Mouse (Mus musculus): ENCODE measurements around the gene Nfx1. TPM values are rescaled to one million over a fixed set of nuclear protein-coding genes. Genes with fewer than 3 reads are reported as not detected.

The Nfx1 gene
- polyA plus RNA-seq, 1 experiment from 2014 or later: 70.5 TPM

- peaks cover 23% of the 10 kb centered on the region for H3K36me3 ChIP-seq (ENCODE audit: control insufficient read depth, insufficient read depth, low read length)
- WGBS: 97% methylated on average over 5 of the region's 5 CpGs
Observed at GRCm38 (mm10) chr4:40943651-40944050, 27.1 kb upstream of the Nfx1 start.

GRCm38 (mm10) chr4:40946516-40947121, 24.1 kb upstream of the Nfx1 start:
- peaks cover 3% of the 10 kb centered on the region; the same call in 1 of the 2 replicates for H3K36me3 ChIP-seq (ENCODE audit: control insufficient read depth, insufficient read depth, low read length)
- H3K4me3 ChIP-seq (ENCODE audit: low read length): peak overlapping the region; percentile 91
- H3K4me2 ChIP-seq (ENCODE audit: low read depth, low read length): peak overlapping the region; percentile 76
- H3K4me1 ChIP-seq (ENCODE audit: control insufficient read depth, insufficient read depth, low read length): peaks cover 16% of the 10 kb centered on the region
- peak overlapping the region; percentile 91 for H3K9ac ChIP-seq (ENCODE audit: low read depth, low read length)
- H3K9me3 ChIP-seq (ENCODE audit: control insufficient read depth, low read length): no peaks in the 10 kb centered on the region
- H3K27me3 ChIP-seq (replicated peaks; ENCODE audit: control insufficient read depth, insufficient read depth, low read length): no peaks in the 10 kb centered on the region
- no peak overlapping the region for H3K27ac ChIP-seq (ENCODE audit: low read length)
- ATAC-seq: no peak
- WGBS: 74% methylated on average over 7 of the region's 7 CpGs

More at GRCm38 (mm10) chr4:40943651-40944050, 27.1 kb upstream of the Nfx1 start:
- Histone ChIP-seq H3K27ac (ENCODE audit: low read length) (no peak overlapping the region), H3K4me3 (ENCODE audit: low read length) (no peak overlapping the region), H3K4me2 (ENCODE audit: low read depth, low read length) (no peak overlapping the region), H3K9me3 (ENCODE audit: control insufficient read depth, low read length) (no peaks in the 10 kb centered on the region), H3K9ac (ENCODE audit: low read depth, low read length) (no peak overlapping the region), H3K27me3 (replicated peaks; ENCODE audit: control insufficient read depth, insufficient read depth, low read length) (no peaks in the 10 kb centered on the region), H3K4me1 (ENCODE audit: control insufficient read depth, insufficient read depth, low read length) (peaks cover 9% of the 10 kb centered on the region)
- no peak for ATAC-seq

GRCm38 (mm10) chr4:40947565-40948159, 23.0 kb upstream of the Nfx1 start:
- Histone ChIP-seq H3K36me3 (ENCODE audit: control insufficient read depth, insufficient read depth, low read length) (peaks cover 3% of the 10 kb centered on the region; the same call in 1 of the 2 replicates), H3K4me3 (ENCODE audit: low read length) (peak overlapping the region; percentile 91), H3K9ac (ENCODE audit: low read depth, low read length) (peak overlapping the region; percentile 91), H3K9me3 (ENCODE audit: control insufficient read depth, low read length) (no peaks in the 10 kb centered on the region), H3K27me3 (replicated peaks; ENCODE audit: control insufficient read depth, insufficient read depth, low read length) (no peaks in the 10 kb centered on the region), H3K4me1 (ENCODE audit: control insufficient read depth, insufficient read depth, low read length) (peaks cover 16% of the 10 kb centered on the region), H3K4me2 (ENCODE audit: low read depth, low read length) (peak overlapping the region; percentile 76), H3K27ac (ENCODE audit: low read length) (peak overlapping the region; percentile 85)
- WGBS: under 1% methylated on average over 38 of the region's 40 CpGs
- ATAC-seq: peak; percentile 81

- H3K27ac ChIP-seq (ENCODE audit: low read length): peak within 1 kb of the TSS; percentile 85
- H3K4me3 ChIP-seq (ENCODE audit: low read length): peak within 1 kb of the TSS; percentile 91
- peaks cover 3% of the 10 kb centered on the region; the same call in 1 of the 2 replicates for H3K36me3 ChIP-seq (ENCODE audit: control insufficient read depth, insufficient read depth, low read length)
- under 1% methylated on average over 49 of the region's 50 CpGs for WGBS
- peaks cover 16% of the 10 kb centered on the region for H3K4me1 ChIP-seq (ENCODE audit: control insufficient read depth, insufficient read depth, low read length)
- peak; percentile 98 for ATAC-seq
- H3K27me3 ChIP-seq (replicated peaks; ENCODE audit: control insufficient read depth, insufficient read depth, low read length): no peaks in the 10 kb centered on the region
- H3K9ac ChIP-seq (ENCODE audit: low read depth, low read length): peak within 1 kb of the TSS; percentile 91
- no peaks in the 10 kb centered on the region for H3K9me3 ChIP-seq (ENCODE audit: control insufficient read depth, low read length)
- H3K4me2 ChIP-seq (ENCODE audit: low read depth, low read length): peak within 1 kb of the TSS; percentile 82
Observed at GRCm38 (mm10) chr4:40948160-40948708, 22.5 kb upstream of the Nfx1 start, which contains the start of the genes Bag1 and Chmp5. Gene Bag1, minus strand, starts transcription at chr4:40948294. Gene Chmp5, plus strand, starts transcription at chr4:40948407.

GRCm38 (mm10) chr4:40953521-40953920, 17.2 kb upstream of the Nfx1 start:
- H3K4me1 ChIP-seq (ENCODE audit: control insufficient read depth, insufficient read depth, low read length): peaks cover 7% of the 10 kb centered on the region
- H3K9ac ChIP-seq (ENCODE audit: low read depth, low read length): no peak overlapping the region
- ATAC-seq: no peak
- no peaks in the 10 kb centered on the region for H3K27me3 ChIP-seq (replicated peaks; ENCODE audit: control insufficient read depth, insufficient read depth, low read length)
- H3K9me3 ChIP-seq (ENCODE audit: control insufficient read depth, low read length): no peaks in the 10 kb centered on the region
- H3K4me3 ChIP-seq (ENCODE audit: low read length): no peak overlapping the region
- no peak overlapping the region for H3K27ac ChIP-seq (ENCODE audit: low read length)
- WGBS: 91% methylated on average over 1 of the region's 1 CpGs
- H3K4me2 ChIP-seq (ENCODE audit: low read depth, low read length): no peak overlapping the region
- peaks cover 9% of the 10 kb centered on the region for H3K36me3 ChIP-seq (ENCODE audit: control insufficient read depth, insufficient read depth, low read length)

- H3K9ac ChIP-seq (ENCODE audit: low read depth, low read length): no peak overlapping the region
- no peak overlapping the region for H3K27ac ChIP-seq (ENCODE audit: low read length)
- no peaks in the 10 kb centered on the region for H3K4me1 ChIP-seq (ENCODE audit: control insufficient read depth, insufficient read depth, low read length)
- no peak overlapping the region for H3K4me3 ChIP-seq (ENCODE audit: low read length)
- H3K4me2 ChIP-seq (ENCODE audit: low read depth, low read length): no peak overlapping the region
- no peak for ATAC-seq
- peaks cover 18% of the 10 kb centered on the region for H3K36me3 ChIP-seq (ENCODE audit: control insufficient read depth, insufficient read depth, low read length)
- 76% methylated on average over 6 of the region's 6 CpGs for WGBS
- H3K27me3 ChIP-seq (replicated peaks; ENCODE audit: control insufficient read depth, insufficient read depth, low read length): no peaks in the 10 kb centered on the region
- no peaks in the 10 kb centered on the region for H3K9me3 ChIP-seq (ENCODE audit: control insufficient read depth, low read length)
Observed at GRCm38 (mm10) chr4:40955942-40956341, 14.8 kb upstream of the Nfx1 start.

GRCm38 (mm10) chr4:40963536-40963935, 7.2 kb upstream of the Nfx1 start:
- no peak for ATAC-seq
- Histone ChIP-seq H3K4me3 (ENCODE audit: low read length) (no peak overlapping the region), H3K9me3 (ENCODE audit: control insufficient read depth, low read length) (no peaks in the 10 kb centered on the region), H3K9ac (ENCODE audit: low read depth, low read length) (no peak overlapping the region), H3K27me3 (replicated peaks; ENCODE audit: control insufficient read depth, insufficient read depth, low read length) (no peaks in the 10 kb centered on the region), H3K27ac (ENCODE audit: low read length) (no peak overlapping the region), H3K4me2 (ENCODE audit: low read depth, low read length) (no peak overlapping the region), H3K36me3 (ENCODE audit: control insufficient read depth, insufficient read depth, low read length) (peaks cover 21% of the 10 kb centered on the region), H3K4me1 (ENCODE audit: control insufficient read depth, insufficient read depth, low read length) (no peaks in the 10 kb centered on the region)
- WGBS: 88% methylated on average over 3 of the region's 3 CpGs

GRCm38 (mm10) chr4:40969161-40969560, 1.5 kb upstream of the Nfx1 start:
- no peaks in the 10 kb centered on the region for H3K9me3 ChIP-seq (ENCODE audit: control insufficient read depth, low read length)
- no peaks in the 10 kb centered on the region for H3K27me3 ChIP-seq (replicated peaks; ENCODE audit: control insufficient read depth, insufficient read depth, low read length)
- peaks cover 5% of the 10 kb centered on the region for H3K36me3 ChIP-seq (ENCODE audit: control insufficient read depth, insufficient read depth, low read length)
- no peak overlapping the region for H3K4me2 ChIP-seq (ENCODE audit: low read depth, low read length)
- H3K27ac ChIP-seq (ENCODE audit: low read length): peak overlapping the region; percentile 97; the same call in 1 of the 2 replicates
- no peak overlapping the region for H3K4me3 ChIP-seq (ENCODE audit: low read length)
- no peak overlapping the region for H3K9ac ChIP-seq (ENCODE audit: low read depth, low read length)
- H3K4me1 ChIP-seq (ENCODE audit: control insufficient read depth, insufficient read depth, low read length): peaks cover 11% of the 10 kb centered on the region; the same call in 1 of the 2 replicates
- WGBS: 55% methylated on average over 4 of the region's 4 CpGs
- no peak for ATAC-seq

GRCm38 (mm10) chr4:40969781-40970591, 720 bp upstream of the Nfx1 start:
- ATAC-seq: peak; percentile 47
- Histone ChIP-seq H3K36me3 (ENCODE audit: control insufficient read depth, insufficient read depth, low read length) (peaks cover 5% of the 10 kb centered on the region), H3K9me3 (ENCODE audit: control insufficient read depth, low read length) (no peaks in the 10 kb centered on the region), H3K4me1 (ENCODE audit: control insufficient read depth, insufficient read depth, low read length) (peaks cover 11% of the 10 kb centered on the region; the same call in 1 of the 2 replicates), H3K4me2 (ENCODE audit: low read depth, low read length) (peak overlapping the region; percentile 73), H3K9ac (ENCODE audit: low read depth, low read length) (peak overlapping the region; percentile 91), H3K4me3 (ENCODE audit: low read length) (peak overlapping the region; percentile 96), H3K27ac (ENCODE audit: low read length) (peak overlapping the region; percentile 97), H3K27me3 (replicated peaks; ENCODE audit: control insufficient read depth, insufficient read depth, low read length) (no peaks in the 10 kb centered on the region)
- 7% methylated on average over 12 of the region's 13 CpGs for WGBS

Measured in intestine, embryonic 16.5 days (tissue).